7 mouse cellular contexts compared by ENCODE assay signal in the genomic region with DNA sequence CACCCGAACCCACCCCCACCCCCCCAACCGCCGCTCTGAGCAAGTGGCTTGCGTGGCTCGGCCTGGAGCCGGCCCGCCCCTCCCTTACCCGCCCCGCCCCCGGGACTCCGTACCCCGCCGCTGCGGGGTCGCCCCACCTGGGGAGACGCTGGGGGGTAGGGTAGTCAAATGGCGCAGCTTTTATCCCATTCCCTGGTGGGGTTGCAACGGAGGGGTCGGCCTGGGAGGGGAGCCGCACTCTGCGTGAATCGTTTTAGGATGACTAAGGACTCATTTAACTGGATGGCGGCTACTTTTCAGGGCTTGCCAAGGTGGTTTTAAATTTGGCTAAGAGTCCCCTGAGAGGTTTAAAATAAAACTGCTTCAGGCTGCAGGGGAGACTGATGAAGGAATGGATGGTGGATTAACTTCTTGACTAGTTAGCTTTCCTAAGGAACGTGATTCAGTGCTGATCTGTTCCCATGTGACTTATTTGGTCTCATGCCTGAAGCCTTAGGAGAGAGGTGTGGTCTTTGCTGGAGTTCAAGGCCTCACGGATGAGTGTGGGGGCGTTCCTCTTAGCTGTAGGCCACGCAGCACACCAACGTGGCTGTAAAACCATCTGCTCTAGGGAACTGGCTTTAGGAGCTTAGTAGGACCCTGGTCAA. TPM values are rescaled to one million over a fixed set of nuclear protein-coding genes. Genes with fewer than 3 reads are reported as not detected.
A peak's percentile ranks its signal among the peaks of the same experiment; 100 is the strongest.
DNase-seq lines count a peak whose midpoint lies in the region; ATAC-seq and TF ChIP-seq lines count a peak whose summit lies in the region.

No protein-coding gene starts in this region.

- H3K36me3 ChIP-seq in E14TG2a.4 (ENCODE audit: insufficient read depth, low read length): peaks cover 55% of the 10 kb centered on the region
- H3K36me3 ChIP-seq in forebrain, embryonic 11.5 days (ENCODE audit: control insufficient read depth, insufficient read depth, low read length): no peaks in the 10 kb centered on the region
- no peaks in the 10 kb centered on the region for H3K36me3 ChIP-seq in intestine, embryonic 16.5 days (ENCODE audit: control insufficient read depth, insufficient read depth, low read length)
- H3K36me3 ChIP-seq in lung, embryonic 14.5 days (ENCODE audit: insufficient read depth): no peaks in the 10 kb centered on the region
- no peaks in the 10 kb centered on the region for H3K36me3 ChIP-seq in stomach, embryonic 16.5 days (ENCODE audit: control insufficient read depth, insufficient read depth, low read length)

- ATAC-seq in forebrain, embryonic 11.5 days (replicated peaks; ENCODE audit: low FRiP score): no peak
- ATAC-seq in intestine, embryonic 16.5 days: no peak
- no peak for ATAC-seq in lung, embryonic 14.5 days (ENCODE audit: insufficient read depth)
- ATAC-seq in stomach, embryonic 16.5 days (ENCODE audit: insufficient read depth, low FRiP score): no peak

- DNase-seq in 416B (ENCODE audit: low read depth): peak; percentile 79
- DNase-seq in forebrain, embryonic 11.5 days (ENCODE audit: low spot score): no peak
- no peak for DNase-seq in lung, embryonic 14.5 days
- no peak for DNase-seq in frontal cortex, postnatal 25 days (ENCODE audit: low spot score in 2 of 2)

- TF ChIP-seq CTCF in E14TG2a.4 (conservative IDR thresholded peaks at IDR 0.05; ENCODE audit: low read length): no peak
- TF ChIP-seq CTCF in lung, embryonic 14.5 days (IDR thresholded peaks at IDR 0.05; ENCODE audit: low read depth): no peak

- H3K9ac ChIP-seq in forebrain, embryonic 11.5 days (ENCODE audit: low read length): peak overlapping the region; percentile 27; the same call in 1 of the 2 replicates
- H3K9ac ChIP-seq in intestine, embryonic 16.5 days (ENCODE audit: low read depth, low read length): peak overlapping the region; percentile 79
- H3K9ac ChIP-seq in lung, embryonic 14.5 days: peak overlapping the region; percentile 72
- peak overlapping the region; percentile 85 for H3K9ac ChIP-seq in stomach, embryonic 16.5 days (ENCODE audit: low read length)

- peaks cover 57% of the 10 kb centered on the region for H3K4me1 ChIP-seq in E14TG2a.4 (replicated peaks; ENCODE audit: low read depth, low read length)
- H3K4me1 ChIP-seq in forebrain, embryonic 11.5 days (replicated peaks; ENCODE audit: control insufficient read depth, insufficient read depth, low read length): peaks cover 13% of the 10 kb centered on the region
- 0 out of 2 replicates have a peak, but pooled peaks cover 8% of the 10 kb centered on the region for H3K4me1 ChIP-seq in intestine, embryonic 16.5 days (ENCODE audit: control insufficient read depth, insufficient read depth, low read length)
- H3K4me1 ChIP-seq in lung, embryonic 14.5 days (ENCODE audit: insufficient read depth): no peaks in the 10 kb centered on the region; the same call in 1 of the 2 replicates
- 0 out of 2 replicates have a peak, but pooled peaks cover 5% of the 10 kb centered on the region for H3K4me1 ChIP-seq in stomach, embryonic 16.5 days (ENCODE audit: control insufficient read depth, insufficient read depth, low read length)

- peak overlapping the region; percentile 97 for H3K4me2 ChIP-seq in forebrain, embryonic 11.5 days (ENCODE audit: low read depth, low read length, severe bottlenecking)
- peak overlapping the region; percentile 95 for H3K4me2 ChIP-seq in intestine, embryonic 16.5 days (ENCODE audit: low read depth, low read length)
- H3K4me2 ChIP-seq in lung, embryonic 14.5 days: peak overlapping the region; percentile 98
- H3K4me2 ChIP-seq in stomach, embryonic 16.5 days (ENCODE audit: low read depth, low read length): peak overlapping the region; percentile 77

- no peak overlapping the region for H3K27ac ChIP-seq in forebrain, embryonic 11.5 days (ENCODE audit: low read depth, low read length)
- no peak overlapping the region for H3K27ac ChIP-seq in intestine, embryonic 16.5 days (ENCODE audit: low read length)
- no peak overlapping the region for H3K27ac ChIP-seq in lung, embryonic 14.5 days (ENCODE audit: low read depth)
- peak overlapping the region; percentile 95; the same call in 1 of the 2 replicates for H3K27ac ChIP-seq in stomach, embryonic 16.5 days (ENCODE audit: low read length)

- H3K27me3 ChIP-seq in E14TG2a.4 (ENCODE audit: insufficient read depth, low read length): no peaks in the 10 kb centered on the region
- peaks cover 18% of the 10 kb centered on the region for H3K27me3 ChIP-seq in forebrain, embryonic 11.5 days (ENCODE audit: control insufficient read depth, insufficient read depth, low read length)
- no peaks in the 10 kb centered on the region for H3K27me3 ChIP-seq in intestine, embryonic 16.5 days (replicated peaks; ENCODE audit: control insufficient read depth, insufficient read depth, low read length)
- H3K27me3 ChIP-seq in lung, embryonic 14.5 days (ENCODE audit: insufficient read depth, low read length): peaks cover 8% of the 10 kb centered on the region; the same call in 1 of the 2 replicates
- no peaks in the 10 kb centered on the region for H3K27me3 ChIP-seq in stomach, embryonic 16.5 days (ENCODE audit: control insufficient read depth, insufficient read depth, low read length)

- 3% methylated on average over 28 of the region's 28 CpGs for WGBS in forebrain, embryonic 11.5 days
- WGBS in intestine, embryonic 16.5 days: 8% methylated on average over 28 of the region's 28 CpGs
- WGBS in lung, embryonic 14.5 days: 4% methylated on average over 28 of the region's 28 CpGs
- 7% methylated on average over 28 of the region's 28 CpGs for WGBS in stomach, embryonic 16.5 days

- no peaks in the 10 kb centered on the region for H3K9me3 ChIP-seq in E14TG2a.4 (ENCODE audit: low read length)
- H3K9me3 ChIP-seq in forebrain, embryonic 11.5 days (ENCODE audit: control insufficient read depth, low read length): no peaks in the 10 kb centered on the region
- no peaks in the 10 kb centered on the region for H3K9me3 ChIP-seq in intestine, embryonic 16.5 days (ENCODE audit: control insufficient read depth, low read length)
- H3K9me3 ChIP-seq in lung, embryonic 14.5 days (ENCODE audit: low read depth, low read length): no peaks in the 10 kb centered on the region
- H3K9me3 ChIP-seq in stomach, embryonic 16.5 days (replicated peaks; ENCODE audit: control insufficient read depth, low read length): no peaks in the 10 kb centered on the region

- peak overlapping the region; percentile 98 for H3K4me3 ChIP-seq in E14TG2a.4 (replicated peaks; ENCODE audit: low read length)
- H3K4me3 ChIP-seq in forebrain, embryonic 11.5 days (ENCODE audit: low read depth, low read length): peak overlapping the region; percentile 51
- peak overlapping the region; percentile 70 for H3K4me3 ChIP-seq in intestine, embryonic 16.5 days (ENCODE audit: low read length)
- H3K4me3 ChIP-seq in lung, embryonic 14.5 days (ENCODE audit: low read depth, low read length): peak overlapping the region; percentile 62
- peak overlapping the region; percentile 75 for H3K4me3 ChIP-seq in stomach, embryonic 16.5 days (replicated peaks; ENCODE audit: low read length)

RNA-seq across cellular contexts. Expression of gene Klf9, which starts 1.5 kb away (rescaled TPM):
- 0.86 and 0.91 TPM in 2 replicates for polyA plus RNA-seq in forebrain, embryonic 11.5 days (2014; fragmentation: Nextera tagmentation; extraction: Ambion mirVana)
- polyA plus RNA-seq in intestine, embryonic 16.5 days (2015; fragmentation: Nextera tagmentation; extraction: Ambion mirVana): 3.3 and 4.0 TPM in 2 replicates
- 2.0 and 2.3 TPM in 2 replicates for polyA plus RNA-seq in lung, embryonic 14.5 days (2014; fragmentation: Nextera tagmentation; extraction: Ambion mirVana)
- polyA plus RNA-seq in stomach, embryonic 16.5 days (2015; fragmentation: Nextera tagmentation; extraction: Ambion mirVana): 7.1 and 7.9 TPM in 2 replicates

Comparison
In these comparisons a context has a peak if more than half of its experiments do, and no peak if none do; other contexts are left out.
1. H3K9ac ChIP-seq: peak in every context shown above with its lines; median percentile 85 in stomach, embryonic 16.5 days; 79 in intestine, embryonic 16.5 days; 72 in lung, embryonic 14.5 days; 27 in forebrain, embryonic 11.5 days.